Mouse (Mus musculus): ENCODE results near the gene Gm9745. TPM values are rescaled to one million over a fixed set of nuclear protein-coding genes. Genes with fewer than 3 reads are reported as not detected.

Gene Gm9745
- not detected in 2 replicates for polyA plus RNA-seq (2012; rRNA removed)

DNA sequence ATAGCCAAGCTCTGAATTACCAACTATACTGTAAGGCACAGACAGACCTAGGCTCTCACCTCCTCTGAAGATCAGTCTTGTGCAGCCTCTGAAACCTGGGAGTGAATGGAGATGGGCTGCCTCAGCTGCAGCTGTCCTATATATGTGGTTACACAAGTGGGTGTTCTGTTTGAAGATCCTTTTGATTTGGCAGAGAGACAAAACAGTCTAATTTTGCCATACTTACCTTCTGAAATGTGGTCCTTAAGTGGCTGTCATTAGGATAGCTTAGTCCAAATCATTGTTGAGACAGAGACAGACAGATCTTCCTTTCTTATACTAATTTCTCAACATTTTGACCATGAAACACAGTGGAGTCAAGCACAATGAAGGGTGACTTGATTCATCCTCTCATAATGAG, at the start of gene Gm9745:
Gene Gm9745, minus strand, starts transcription at position 101 of the 400 bp plus-strand sequence.

DNA sequence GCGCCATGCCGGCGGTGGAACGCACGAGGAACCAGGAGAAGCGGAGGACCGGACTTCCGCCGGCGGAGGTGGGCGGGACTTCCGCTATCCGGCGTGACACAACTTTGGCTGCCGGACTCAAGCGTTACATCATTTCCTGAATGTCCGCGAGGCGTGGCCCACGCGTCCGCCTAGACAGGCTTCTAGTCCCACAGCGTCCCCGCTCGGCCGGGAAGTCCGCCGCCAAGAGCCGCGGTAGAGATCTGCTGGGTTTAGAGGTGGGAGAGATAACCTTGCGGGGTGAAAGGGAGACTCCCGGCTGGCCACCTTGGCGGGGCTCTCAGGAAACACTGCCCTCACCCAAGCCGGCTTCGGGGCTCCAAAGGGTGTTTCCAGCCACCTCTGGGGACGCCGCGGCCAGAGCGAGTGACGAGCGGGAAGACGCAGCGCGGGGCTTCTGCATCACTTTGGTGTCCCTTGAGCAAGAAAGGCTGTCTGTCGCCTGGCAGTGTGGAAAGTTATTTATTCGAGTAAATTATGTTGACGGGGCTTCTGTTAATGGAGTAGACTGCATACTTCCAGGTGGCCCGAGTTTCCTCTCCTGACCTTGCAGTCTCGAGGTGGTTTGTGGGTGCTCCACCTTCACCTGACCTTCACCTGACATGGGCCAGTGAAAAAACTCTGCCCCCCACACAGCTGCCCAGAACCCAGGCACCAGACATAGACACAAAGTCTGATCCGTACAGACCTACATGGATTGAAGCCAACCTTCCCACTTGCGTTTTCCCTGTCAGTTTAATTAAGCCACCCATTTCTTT, 48.2 kb upstream of the Gm9745 start, which contains the start of gene Gtpbp4:
Gene Gtpbp4, minus strand, starts transcription at position 94 of the 797 bp plus-strand sequence.

DNA sequence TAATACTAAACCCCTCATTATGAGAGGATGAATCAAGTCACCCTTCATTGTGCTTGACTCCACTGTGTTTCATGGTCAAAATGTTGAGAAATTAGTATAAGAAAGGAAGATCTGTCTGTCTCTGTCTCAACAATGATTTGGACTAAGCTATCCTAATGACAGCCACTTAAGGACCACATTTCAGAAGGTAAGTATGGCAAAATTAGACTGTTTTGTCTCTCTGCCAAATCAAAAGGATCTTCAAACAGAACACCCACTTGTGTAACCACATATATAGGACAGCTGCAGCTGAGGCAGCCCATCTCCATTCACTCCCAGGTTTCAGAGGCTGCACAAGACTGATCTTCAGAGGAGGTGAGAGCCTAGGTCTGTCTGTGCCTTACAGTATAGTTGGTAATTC, 4.5 kb upstream of the Gm9745 start, which contains the start of gene Idi2:
Gene Idi2, plus strand, starts transcription at position 301 of the 400 bp plus-strand sequence.

Other genes starting within 250 kb of the Gm9745 start
- 1.3 and 2.6 TPM in 2 replicates for gene Wdr37, start 76.3 kb downstream of the Gm9745 start, polyA plus RNA-seq (2012; rRNA removed)
- gene Idi1, start 62.7 kb downstream of the Gm9745 start, polyA plus RNA-seq (2012; rRNA removed): 3.3 and 3.5 TPM in 2 replicates
- gene Idi2, start 4.6 kb upstream of the Gm9745 start, polyA plus RNA-seq (2012; rRNA removed): not detected in 2 replicates
- gene Gtpbp4, start 47.9 kb upstream of the Gm9745 start, polyA plus RNA-seq (2012; rRNA removed): 0.60 and 1.4 TPM in 2 replicates
- gene Larp4b, start 145.7 kb upstream of the Gm9745 start, polyA plus RNA-seq (2012; rRNA removed): 9.1 and 9.3 TPM in 2 replicates

All from stomach, adult 2 months (tissue).